Mouse (Mus musculus) large intestine, adult 2 months (tissue): ENCODE measurements around the gene Ppih. TPM values are rescaled to one million over a fixed set of nuclear protein-coding genes. Genes with fewer than 3 reads are reported as not detected.
"Not testable (repeated sequence)": the region's sequence is repeated elsewhere in the genome, so short reads cannot be mapped to it uniquely, and the experiment has no call there.

Source experiments
- DNase-seq: peaks from one replicate; pipeline ENCODE4 v3.0.0-alpha.2; 2012; ENCODE audit warnings: low read depth, low spot score
- WGBS: fragments of 180-500 bp; shearing (Covaris S2); methylation state at CpG from one replicate; pipeline ENCODE4 v1.1.7; 2018; 5-methylcytosine and 5-hydroxymethylcytosine counted together
- polyA plus RNA-seq: library from polyadenylated mRNA; depleted of rRNA; stranded (reverse); fragments of >200 nt; gene quantifications from 2 replicates; pipeline ENCODE4 v1.2.3, GENCODE M21; 2012

The Ppih gene
- polyA plus RNA-seq, 1 experiment: 25.4 TPM

GRCm38 (mm10) chr4:119292771-119293573 is 27.4 kb downstream of the Ppih start:
- WGBS: under 1% methylated on average over 24 of the region's 24 CpGs

GRCm38 (mm10) chr4:119291921-119292320 is 28.4 kb downstream of the Ppih start:
- WGBS: 44% methylated on average over 1 of the region's 1 CpGs
- DNase-seq: no peak

More at GRCm38 (mm10) chr4:119292771-119293573, 27.4 kb downstream of the Ppih start:
- DNase-seq: no peak

- DNase-seq: no peak
- WGBS: 26% methylated on average over 2 of the region's 2 CpGs
Measured at GRCm38 (mm10) chr4:119285336-119285735, 35.0 kb downstream of the Ppih start.

- 39% methylated on average over 1 of the region's 1 CpGs for WGBS
- no peak for DNase-seq
Measured at GRCm38 (mm10) chr4:119284861-119285260, 35.5 kb downstream of the Ppih start.

- WGBS: 60% methylated on average over 15 of the region's 15 CpGs
- DNase-seq: not testable (repeated sequence)
Measured at GRCm38 (mm10) chr4:119278784-119279183, 41.6 kb downstream of the Ppih start.

GRCm38 (mm10) chr4:119275726-119276125 is 44.6 kb downstream of the Ppih start:
- WGBS: 79% methylated on average over 2 of the region's 2 CpGs
- DNase-seq: no peak

- 30% methylated on average over 2 of the region's 2 CpGs for WGBS
- no peak for DNase-seq
Measured at GRCm38 (mm10) chr4:119275226-119275625, 45.1 kb downstream of the Ppih start.

GRCm38 (mm10) chr4:119274627-119275026 is 45.7 kb downstream of the Ppih start:
- no peak for DNase-seq
- 14% methylated on average over 1 of the region's 1 CpGs for WGBS

GRCm38 (mm10) chr4:119266606-119267005 is 53.7 kb downstream of the Ppih start:
- no peak for DNase-seq
- 63% methylated on average over 13 of the region's 13 CpGs for WGBS

- 69% methylated on average over 3 of the region's 3 CpGs for WGBS
Measured at GRCm38 (mm10) chr4:119263459-119263858, 56.9 kb downstream of the Ppih start.

GRCm38 (mm10) chr4:119262483-119262882 is 57.9 kb downstream of the Ppih start:
- WGBS: 91% methylated on average over 5 of the region's 5 CpGs
- DNase-seq: no peak

More at GRCm38 (mm10) chr4:119263459-119263858, 56.9 kb downstream of the Ppih start:
- DNase-seq: no peak

- WGBS: 61% methylated on average over 7 of the region's 7 CpGs
- DNase-seq: no peak
Measured at GRCm38 (mm10) chr4:119261087-119261713, 59.1 kb downstream of the Ppih start.

GRCm38 (mm10) chr4:119259344-119260254 is 60.7 kb downstream of the Ppih start:
- no peak for DNase-seq
- WGBS: 84% methylated on average over 15 of the region's 15 CpGs

GRCm38 (mm10) chr4:119257083-119257482 is 63.3 kb downstream of the Ppih start:
- WGBS: 68% methylated on average over 6 of the region's 6 CpGs
- no peak for DNase-seq

GRCm38 (mm10) chr4:119255351-119255750 is 65.0 kb downstream of the Ppih start, which contains the start of gene Cldn19:
Gene Cldn19 (plus strand): TSS chr4:119255414.
- WGBS: 93% methylated on average over 12 of the region's 12 CpGs

GRCm38 (mm10) chr4:119254012-119254618 is 66.2 kb downstream of the Ppih start:
- DNase-seq: no peak
- WGBS: 60% methylated on average over 9 of the region's 9 CpGs

More at GRCm38 (mm10) chr4:119255351-119255750, 65.0 kb downstream of the Ppih start, which contains the start of gene Cldn19:
- DNase-seq: no peak

- 44% methylated on average over 7 of the region's 7 CpGs for WGBS
- no peak for DNase-seq
Measured at GRCm38 (mm10) chr4:119252025-119252808, 68.1 kb downstream of the Ppih start.
